ENCODE assay signal across 13 mouse cellular contexts in genomic region chr11:69086390-69086789, GRCm38 (mm10). TPM values are rescaled to one million over a fixed set of nuclear protein-coding genes. Genes with fewer than 3 reads are reported as not detected.
A peak's percentile ranks its signal among the peaks of the same experiment; 100 is the strongest.
DNase-seq lines count a peak whose midpoint lies in the region; ATAC-seq lines count a peak whose summit lies in the region.
"Had no signal": no experiment of that assay in that cellular context is flagged by ENCODE, and none has a peak within 500 bp of the region (broad histone marks: within the 10 kb centered on the region; RNA-seq: fewer than 3 reads in every experiment).

No protein-coding gene starts in this region.

- H3K27me3 ChIP-seq in kidney, embryonic 15.5 days, result no peaks in the 10 kb centered on the region
- H3K27me3 ChIP-seq in embryonic facial prominence, embryonic 10.5 days (replicated peaks; ENCODE audit: low read depth, poor library complexity, severe bottlenecking), result no peaks in the 10 kb centered on the region
- no peaks in the 10 kb centered on the region for H3K27me3 ChIP-seq in limb, embryonic 13.5 days
- H3K27me3 ChIP-seq: liver, embryonic 12.5 days; neural tube, embryonic 12.5 days had no signal

- peak overlapping the region; percentile 95 for H3K27ac ChIP-seq in kidney, embryonic 15.5 days
- H3K27ac ChIP-seq in embryonic facial prominence, embryonic 10.5 days (replicated peaks), result peak overlapping the region; percentile 71; the same call in 1 of the 2 replicates
- no peak overlapping the region for H3K27ac ChIP-seq in limb, embryonic 13.5 days
- H3K27ac ChIP-seq: neural tube, embryonic 12.5 days had no signal

- H3K4me1 ChIP-seq in kidney, embryonic 15.5 days, result peaks cover 45% of the 10 kb centered on the region
- peaks cover 42% of the 10 kb centered on the region for H3K4me1 ChIP-seq in embryonic facial prominence, embryonic 10.5 days
- peaks cover 34% of the 10 kb centered on the region for H3K4me1 ChIP-seq in limb, embryonic 13.5 days

- 60% methylated on average over 6 of the region's 6 CpGs for WGBS in kidney, embryonic 15.5 days
- 76% methylated on average over 6 of the region's 6 CpGs for WGBS in embryonic facial prominence, embryonic 10.5 days
- 57% methylated on average over 6 of the region's 6 CpGs for WGBS in limb, embryonic 13.5 days

- no peak overlapping the region for H3K9ac ChIP-seq in kidney, embryonic 15.5 days
- 0 out of 2 replicates have a peak overlapping the region, but pooled peaks have one; percentile 9 for H3K9ac ChIP-seq in limb, embryonic 13.5 days
- H3K9ac ChIP-seq: neural tube, embryonic 12.5 days had no signal

- DNase-seq in cerebellum, adult 9-10 months, result peak; percentile 51
- no peak for DNase-seq in cerebellum, postnatal 4 days (ENCODE audit: low spot score in 2 of 2)
- no peak for DNase-seq in kidney, adult 11 months
- no peak for DNase-seq in embryonic facial prominence, embryonic 10.5 days (ENCODE audit: low spot score)
- no peak for DNase-seq in thymus, adult 18-20 months
- DNase-seq: embryo, embryonic 11 days; lung, postnatal 4 days had no signal

- no peak overlapping the region for H3K4me2 ChIP-seq in kidney, embryonic 15.5 days
- no peak overlapping the region for H3K4me2 ChIP-seq in limb, embryonic 13.5 days (replicated peaks)
- H3K4me2 ChIP-seq: liver, embryonic 12.5 days had no signal

- ATAC-seq in kidney, embryonic 15.5 days (replicated peaks; ENCODE audit: low FRiP score), result no peak
- no peak for ATAC-seq in limb, embryonic 13.5 days (ENCODE audit: low FRiP score, low read depth)
- no peak for ATAC-seq in activated CD4-positive, CD25-positive, alpha-beta regulatory T cell, adult 4 months
- ATAC-seq: inflammation-experienced regulatory T-cells, adult 6 months; liver, embryonic 12.5 days had no signal

- no peaks in the 10 kb centered on the region for H3K9me3 ChIP-seq in kidney, embryonic 15.5 days (replicated peaks)
- no peaks in the 10 kb centered on the region for H3K9me3 ChIP-seq in embryonic facial prominence, embryonic 10.5 days
- no peaks in the 10 kb centered on the region for H3K9me3 ChIP-seq in limb, embryonic 13.5 days
- H3K9me3 ChIP-seq: liver, embryonic 12.5 days; neural tube, embryonic 12.5 days had no signal

- no peak overlapping the region for H3K4me3 ChIP-seq in kidney, embryonic 15.5 days (replicated peaks)
- no peak overlapping the region for H3K4me3 ChIP-seq in embryonic facial prominence, embryonic 10.5 days
- H3K4me3 ChIP-seq in limb, embryonic 13.5 days, result no peak overlapping the region
- H3K4me3 ChIP-seq: liver, embryonic 12.5 days; neural tube, embryonic 12.5 days had no signal

- H3K36me3 ChIP-seq in kidney, embryonic 15.5 days, result peaks cover 18% of the 10 kb centered on the region
- H3K36me3 ChIP-seq in embryonic facial prominence, embryonic 10.5 days (replicated peaks), result peaks cover 20% of the 10 kb centered on the region
- H3K36me3 ChIP-seq in limb, embryonic 13.5 days, result peaks cover 20% of the 10 kb centered on the region

RNA-seq across cellular contexts. Expression of gene Vamp2, which starts 1.9 kb away (rescaled TPM):
- 83.5 and 101 TPM in 2 replicates for polyA plus RNA-seq in kidney, embryonic 15.5 days (2015; fragmentation: Nextera tagmentation; extraction: Ambion mirVana)
- 60.9 and 70.0 TPM in 2 replicates for polyA plus RNA-seq in embryonic facial prominence, embryonic 10.5 days (2016; fragmentation: Nextera tagmentation; extraction: Ambion mirVana)
- polyA plus RNA-seq in limb, embryonic 13.5 days (2015; fragmentation: Nextera tagmentation; extraction: Ambion mirVana), result 82.8 and 88.6 TPM in 2 replicates
- 10 to 100 TPM; 27.6 to 27.9 TPM for polyA plus RNA-seq in activated CD4-positive, CD25-positive, alpha-beta regulatory T cell, adult 4 months (2017; shearing (Covaris generic))

RNA-seq across cellular contexts. Expression of gene Per1, which starts 8.6 kb away (rescaled TPM):
- polyA plus RNA-seq in kidney, embryonic 15.5 days (2015; fragmentation: Nextera tagmentation; extraction: Ambion mirVana), result 12.1 and 13.7 TPM in 2 replicates
- polyA plus RNA-seq in embryonic facial prominence, embryonic 10.5 days (2016; fragmentation: Nextera tagmentation; extraction: Ambion mirVana), result 6.1 and 7.3 TPM in 2 replicates
- polyA plus RNA-seq in limb, embryonic 13.5 days (2015; fragmentation: Nextera tagmentation; extraction: Ambion mirVana), result 9.3 and 12.0 TPM in 2 replicates
- polyA plus RNA-seq in activated CD4-positive, CD25-positive, alpha-beta regulatory T cell, adult 4 months (2017; shearing (Covaris generic)), result 1 to 10 TPM; 4.5 to 6.7 TPM

RNA-seq across cellular contexts. Expression of gene Tmem107, which starts 15.8 kb away (rescaled TPM):
- polyA plus RNA-seq in kidney, embryonic 15.5 days (2015; fragmentation: Nextera tagmentation; extraction: Ambion mirVana), result 60.8 and 64.3 TPM in 2 replicates
- 41.0 and 44.5 TPM in 2 replicates for polyA plus RNA-seq in embryonic facial prominence, embryonic 10.5 days (2016; fragmentation: Nextera tagmentation; extraction: Ambion mirVana)
- polyA plus RNA-seq in limb, embryonic 13.5 days (2015; fragmentation: Nextera tagmentation; extraction: Ambion mirVana), result 46.4 and 52.0 TPM in 2 replicates
- 1 to 10 TPM; 4.4 to 7.1 TPM for polyA plus RNA-seq in activated CD4-positive, CD25-positive, alpha-beta regulatory T cell, adult 4 months (2017; shearing (Covaris generic))

RNA-seq across cellular contexts. Expression of gene Borcs6, which starts 26.9 kb away (rescaled TPM):
- polyA plus RNA-seq in kidney, embryonic 15.5 days (2015; fragmentation: Nextera tagmentation; extraction: Ambion mirVana), result 7.4 and 8.7 TPM in 2 replicates
- polyA plus RNA-seq in embryonic facial prominence, embryonic 10.5 days (2016; fragmentation: Nextera tagmentation; extraction: Ambion mirVana), result 5.3 and 5.9 TPM in 2 replicates
- 9.5 and 9.6 TPM in 2 replicates for polyA plus RNA-seq in limb, embryonic 13.5 days (2015; fragmentation: Nextera tagmentation; extraction: Ambion mirVana)
- 1 to 10 TPM; 2.1 to 2.4 TPM for polyA plus RNA-seq in activated CD4-positive, CD25-positive, alpha-beta regulatory T cell, adult 4 months (2017; shearing (Covaris generic))

RNA-seq across cellular contexts. Expression of gene Hes7, which starts 33.8 kb away (rescaled TPM):
- 0.42 and 0.46 TPM in 2 replicates for polyA plus RNA-seq in kidney, embryonic 15.5 days (2015; fragmentation: Nextera tagmentation; extraction: Ambion mirVana)
- 0.16 and 0.36 TPM in 2 replicates for polyA plus RNA-seq in embryonic facial prominence, embryonic 10.5 days (2016; fragmentation: Nextera tagmentation; extraction: Ambion mirVana)
- polyA plus RNA-seq in limb, embryonic 13.5 days (2015; fragmentation: Nextera tagmentation; extraction: Ambion mirVana), result 0.74 and 1.2 TPM in 2 replicates
- polyA plus RNA-seq in activated CD4-positive, CD25-positive, alpha-beta regulatory T cell, adult 4 months (2017; shearing (Covaris generic)), result not detected
- polyA plus RNA-seq: inflammation-experienced regulatory T-cells, adult 6 months had no signal
